ENCODE assay signal across 16 mouse cellular contexts in the genomic region with DNA sequence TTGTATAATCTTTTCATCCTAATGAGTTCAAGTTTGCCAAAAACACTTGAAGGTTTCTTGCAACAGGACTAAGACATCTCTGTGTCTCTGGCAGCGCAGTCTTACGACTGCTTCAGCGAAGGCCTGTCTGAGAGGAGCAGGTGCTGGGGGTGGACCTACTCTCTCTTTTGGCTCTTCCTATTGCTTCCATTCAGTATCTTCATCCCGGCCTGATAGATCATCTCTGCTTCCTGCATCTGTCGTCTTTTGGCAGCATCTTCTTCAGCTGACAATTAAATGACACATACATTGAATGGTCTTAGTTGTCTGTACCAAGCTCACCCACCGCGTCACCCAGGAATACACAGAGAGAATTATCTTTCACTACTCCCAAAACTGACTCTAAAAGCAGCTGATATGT.
"Had no signal": no experiment of that assay in that cellular context is flagged by ENCODE, and none has a peak within 500 bp of the region (broad histone marks: within the 10 kb centered on the region; RNA-seq: fewer than 3 reads in every experiment).

No protein-coding gene starts in this region.

- H3K4me3 ChIP-seq: liver, embryonic 13.5 days; myocyte; neural tube, embryonic 13.5 days; stomach, embryonic 15.5 days had no signal

- H3K27me3 ChIP-seq: liver, embryonic 13.5 days; neural tube, embryonic 13.5 days; stomach, embryonic 15.5 days had no signal

- H3K4me1 ChIP-seq: liver, embryonic 13.5 days; neural tube, embryonic 13.5 days; stomach, embryonic 15.5 days had no signal

- H3K9ac ChIP-seq: liver, embryonic 13.5 days; lung, embryonic 14.5 days; neural tube, embryonic 13.5 days; stomach, embryonic 15.5 days had no signal

- ATAC-seq: lung, postnatal 0 days had no signal

- H3K4me2 ChIP-seq: liver, embryonic 13.5 days; lung, embryonic 14.5 days; neural tube, embryonic 13.5 days; stomach, embryonic 15.5 days had no signal

- H3K9me3 ChIP-seq: liver, embryonic 13.5 days; neural tube, embryonic 13.5 days; stomach, embryonic 15.5 days had no signal

- DNase-seq: kidney, adult 18-20 months; kidney, adult 9 months; kidney, postnatal 14 days; kidney, postnatal 4 days; liver, embryonic 13.5 days; lung, embryonic 14.5 days; midbrain, embryonic 14.5 days; retina, postnatal 1 day; right cerebral cortex, postnatal 25 days; spleen, adult 18-20 months; thymus, postnatal 25 days had no signal

- H3K27ac ChIP-seq: liver, embryonic 13.5 days; macrophage; neural tube, embryonic 13.5 days; stomach, embryonic 15.5 days had no signal
